Mouse (Mus musculus): Measurements from ENCODE around the gene Plekhg2.

Gene Plekhg2

GRCm38 (mm10) chr7:28362441-28363060, 9.8 kb downstream of the Plekhg2 start:
- DNase-seq: no peak

DNA sequence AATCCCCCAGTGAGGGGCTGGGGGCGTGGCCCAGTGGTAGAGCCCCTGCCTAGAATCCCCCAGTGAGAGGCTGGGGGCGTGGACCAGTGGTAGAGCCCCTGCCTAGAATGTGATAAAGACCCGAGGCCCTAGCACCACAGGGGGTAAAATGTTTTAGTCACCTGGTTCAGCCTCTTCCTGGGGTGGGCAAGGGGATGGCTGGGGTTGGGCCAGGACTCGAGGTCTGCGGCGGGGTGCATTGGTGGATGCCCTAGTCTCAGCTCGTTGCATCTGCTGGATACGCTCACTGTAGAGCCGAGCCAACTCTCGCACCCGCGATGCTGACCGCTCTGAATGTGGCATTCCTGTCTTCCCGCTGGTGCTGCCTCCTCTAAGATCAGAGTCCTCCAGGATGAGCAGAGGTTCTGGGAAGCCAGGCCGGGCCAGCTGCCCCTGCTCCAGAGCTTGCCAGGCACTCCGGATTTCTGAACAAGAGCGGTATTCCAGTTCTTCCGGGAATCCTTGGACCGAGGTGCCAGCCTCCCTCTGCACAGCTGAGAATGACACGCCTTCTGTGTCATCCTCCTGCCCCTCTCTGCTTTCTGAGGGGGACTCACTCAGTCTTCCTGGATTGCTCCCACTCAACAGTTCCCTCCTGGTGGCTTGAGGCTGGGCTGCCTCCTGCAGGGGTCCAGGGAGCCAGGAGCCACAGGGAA, 10.6 kb downstream of the Plekhg2 start:
- DNase-seq: no peak

GRCm38 (mm10) chr7:28360291-28360690, 12.1 kb downstream of the Plekhg2 start:
- DNase-seq: no peak

- no peak for DNase-seq
Observed at GRCm38 (mm10) chr7:28359854-28360253, 12.5 kb downstream of the Plekhg2 start.

DNA sequence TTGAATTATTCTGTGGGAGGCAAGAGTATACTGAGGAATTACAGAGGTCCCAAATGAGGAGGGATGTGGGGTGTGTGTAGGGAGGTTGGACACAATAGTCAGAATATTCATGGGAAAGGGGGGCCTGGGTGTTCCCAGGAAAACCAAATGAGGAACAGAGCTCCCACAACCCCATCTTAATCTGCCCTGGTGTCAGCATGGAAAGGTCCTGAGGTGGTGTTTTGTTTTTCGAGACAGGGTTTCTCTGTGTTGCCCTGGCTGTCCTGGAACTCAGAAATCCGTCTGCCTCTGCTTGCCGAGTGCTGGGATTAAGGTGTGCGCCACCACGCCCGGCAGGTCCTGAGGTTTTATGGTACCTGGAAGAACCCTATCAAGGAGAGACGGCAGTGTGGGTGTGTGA, 14.0 kb downstream of the Plekhg2 start:
- DNase-seq: no peak

DNA sequence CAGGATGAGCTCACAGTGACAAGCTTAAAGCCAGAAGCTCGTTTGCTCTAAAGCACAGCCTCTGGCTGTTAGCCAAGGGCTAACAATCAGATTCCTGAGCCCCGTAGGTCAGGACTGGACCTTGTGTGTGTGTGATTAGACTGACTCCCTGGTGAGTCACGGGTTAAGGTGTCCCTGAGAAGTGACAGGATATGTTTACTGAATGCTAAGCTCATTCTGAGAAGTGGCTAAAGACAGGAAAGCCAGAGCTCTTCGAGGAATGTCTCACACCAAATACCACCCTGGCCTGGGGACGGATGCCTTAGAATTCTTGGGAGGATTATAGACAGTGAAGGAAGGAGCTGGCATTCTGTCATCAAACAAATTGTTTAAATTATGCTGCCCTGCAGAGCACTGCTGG, 14.4 kb downstream of the Plekhg2 start:
- peak; percentile 34 for DNase-seq

GRCm38 (mm10) chr7:28356981-28357380, 15.4 kb downstream of the Plekhg2 start:
- peak; percentile 74 for DNase-seq

- DNase-seq: no peak
Observed at GRCm38 (mm10) chr7:28355221-28355620, 17.2 kb downstream of the Plekhg2 start.

- DNase-seq: no peak
Observed at GRCm38 (mm10) chr7:28354596-28354995, 17.8 kb downstream of the Plekhg2 start.

- no peak for DNase-seq
Observed at GRCm38 (mm10) chr7:28354113-28354581, 18.3 kb downstream of the Plekhg2 start.

- no peak for DNase-seq
Observed at GRCm38 (mm10) chr7:28353267-28353666, 19.1 kb downstream of the Plekhg2 start.

DNA sequence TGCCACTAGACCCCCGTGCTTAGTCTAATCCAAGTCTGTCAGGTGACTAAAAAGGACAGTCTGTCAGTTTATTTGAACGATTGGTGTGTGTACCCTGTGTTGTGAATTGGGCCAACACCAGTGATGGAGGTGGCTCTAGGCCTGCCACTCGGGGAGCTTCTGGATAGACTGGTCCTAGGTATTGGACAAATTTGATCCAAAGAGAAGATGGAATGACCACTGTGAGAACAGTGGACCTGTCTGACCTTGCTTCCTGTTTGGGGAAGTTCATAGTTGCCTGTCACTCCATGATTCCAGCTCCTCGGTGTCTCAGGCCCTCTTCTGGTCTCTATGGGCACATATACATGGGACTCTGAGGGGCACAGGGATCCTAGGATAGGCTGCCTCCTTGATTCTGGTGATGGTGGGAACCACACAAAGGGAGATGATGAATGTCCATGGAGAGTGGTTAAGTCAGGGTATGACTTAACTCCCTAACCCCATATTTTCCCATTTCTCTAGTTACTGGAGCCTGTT, 20.7 kb downstream of the Plekhg2 start:
- DNase-seq: no peak

- peak; percentile 99 for DNase-seq
Observed at GRCm38 (mm10) chr7:28350155-28350883, 22.1 kb downstream of the Plekhg2 start, which contains the start of gene Rps16. Gene Rps16, plus strand, starts transcription at chr7:28350652.

DNA sequence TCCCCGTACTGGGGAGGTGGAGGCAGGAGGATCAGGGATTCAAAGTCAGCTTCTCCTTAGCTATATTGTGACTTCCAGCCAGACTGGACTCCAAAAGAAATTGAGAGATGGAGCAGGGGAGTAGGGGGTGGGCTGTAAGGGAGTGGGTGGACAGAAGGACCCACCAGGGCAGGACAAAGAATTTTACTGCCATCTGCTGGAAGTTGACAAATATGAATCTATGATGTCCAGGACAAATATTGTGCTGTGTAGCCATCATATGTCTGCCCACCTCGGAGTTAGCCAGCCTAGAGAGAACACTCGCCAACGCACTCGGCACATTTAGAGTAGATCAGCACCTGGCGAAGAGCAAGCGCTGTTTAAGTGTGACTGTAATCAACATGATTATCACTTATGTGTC, 23.8 kb downstream of the Plekhg2 start:
- DNase-seq: peak; percentile 52

- no peak for DNase-seq
Observed at GRCm38 (mm10) chr7:28347746-28348145, 24.7 kb downstream of the Plekhg2 start.

- DNase-seq: peak; percentile 72
Observed at GRCm38 (mm10) chr7:28344637-28345036, 27.8 kb downstream of the Plekhg2 start.

DNA sequence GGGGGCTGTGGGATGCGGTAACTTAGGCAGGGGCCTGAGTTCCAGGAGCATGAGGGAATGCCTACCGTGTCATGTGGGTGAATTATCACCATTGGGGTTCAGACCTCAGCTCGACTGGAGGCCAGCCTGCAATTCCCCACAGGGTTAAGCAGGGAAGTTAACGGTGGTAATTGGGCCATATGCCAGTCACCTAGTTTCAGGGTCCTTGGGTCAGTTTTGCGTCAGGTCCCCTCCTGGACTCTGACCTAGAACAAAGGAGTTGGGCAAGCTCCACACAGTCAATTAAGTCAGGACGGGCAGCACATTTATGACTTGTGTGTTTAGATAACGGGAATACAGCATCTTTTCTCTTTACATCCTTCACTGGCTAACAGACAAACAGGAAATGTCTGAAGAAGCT, 31.0 kb downstream of the Plekhg2 start:
- no peak for DNase-seq

DNA sequence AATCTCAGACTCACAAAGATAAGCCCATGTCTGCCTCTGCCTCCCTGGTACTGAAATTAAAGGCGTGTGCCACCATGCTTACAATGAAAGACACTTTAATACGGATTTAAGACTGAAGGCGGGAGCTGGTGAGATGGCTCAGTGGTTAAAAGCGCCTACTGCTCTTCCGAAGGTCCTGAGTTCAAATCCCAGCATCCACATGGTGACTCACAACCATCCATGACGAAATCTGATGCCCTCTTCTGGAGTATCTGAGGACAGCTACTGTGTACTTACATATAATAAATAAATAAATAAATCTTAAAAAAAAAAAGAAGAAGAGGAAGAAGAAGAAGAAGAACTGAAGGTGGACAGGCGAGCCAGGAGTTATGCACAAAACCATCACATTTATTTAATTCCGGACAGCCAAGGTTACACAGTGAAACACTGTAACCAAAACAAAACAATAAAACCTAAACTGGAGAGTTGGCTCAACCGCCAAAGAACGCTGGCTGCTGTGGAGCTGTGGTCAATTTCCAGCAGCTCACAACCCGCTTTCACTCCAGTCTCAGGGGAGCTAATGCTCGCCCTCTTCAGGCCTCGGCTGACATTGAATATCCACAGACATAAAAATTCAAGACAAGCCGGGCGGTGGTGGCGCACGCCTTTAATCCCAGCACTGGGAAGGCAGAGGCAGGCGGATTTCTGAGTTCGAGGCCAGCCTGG, 33.0 kb downstream of the Plekhg2 start:
- peak; percentile 67 for DNase-seq

DNA sequence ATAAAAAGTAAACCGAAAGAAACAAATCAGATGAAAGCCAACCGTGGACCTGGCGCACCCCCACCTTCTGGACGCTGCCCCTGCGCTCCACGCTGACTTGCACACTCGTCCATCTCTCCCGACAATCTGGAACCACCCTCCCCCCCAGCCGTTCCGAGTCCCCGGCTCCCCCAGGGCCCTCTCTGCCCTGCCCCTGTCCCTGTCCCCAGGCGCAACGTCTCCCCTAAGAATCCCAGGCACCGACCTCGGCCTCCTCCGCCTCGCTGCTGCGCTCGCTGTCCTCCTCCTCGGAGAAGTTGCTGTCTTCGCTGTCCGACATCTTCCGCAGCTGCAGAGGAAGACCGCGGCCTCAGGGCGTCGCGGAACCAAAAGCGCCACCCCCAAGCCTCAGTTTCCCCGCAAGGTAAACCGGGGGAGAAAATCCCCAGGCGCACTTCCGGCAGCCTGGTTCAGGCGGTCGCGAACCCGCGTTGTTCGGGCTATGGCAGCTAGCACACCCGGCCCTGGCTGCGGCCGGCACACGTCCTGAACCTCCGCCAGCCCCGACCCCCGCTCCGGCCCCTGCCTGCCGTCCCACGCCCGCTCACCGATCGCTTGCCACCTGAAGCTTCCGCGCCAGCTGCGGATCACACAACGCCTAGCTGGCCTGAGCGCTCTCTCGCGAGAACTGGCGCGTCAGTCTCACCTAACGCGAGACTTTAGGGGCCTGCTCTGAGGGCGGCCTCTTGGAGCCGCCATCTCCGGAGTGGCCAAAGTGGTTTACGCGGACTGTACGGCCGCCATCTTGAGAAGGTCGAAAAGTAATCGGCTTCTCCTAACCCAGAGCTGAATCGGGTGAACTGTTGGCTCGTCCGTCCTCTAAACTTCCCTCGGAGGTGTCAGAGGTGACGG, 34.0 kb downstream of the Plekhg2 start, which contains the start of gene Supt5:
Gene Supt5, minus strand, starts transcription at position 639 of the 891 bp plus-strand sequence.
- DNase-seq: peak; percentile 100

GRCm38 (mm10) chr7:28335471-28335870, 36.9 kb downstream of the Plekhg2 start:
- no peak for DNase-seq

GRCm38 (mm10) chr7:28334534-28334933, 37.9 kb downstream of the Plekhg2 start:
- DNase-seq: no peak

GRCm38 (mm10) chr7:28328260-28328659, 44.1 kb downstream of the Plekhg2 start:
- no peak for DNase-seq

Data from embryo, embryonic 11 days (tissue).